Mouse (Mus musculus): ENCODE measurements at regions not wholly inside any gene's neighbourhood (a gene's known extent, or its start where the extent isn't known, plus 50 kb on each side); places are given as distances from the start of the nearest gene placed in this dataset.

- DNase-seq (ENCODE audit: low spot score in 2 of 2), result no peak
Measured at GRCm38 (mm10) chr13:37468304-37469178, 123.5 kb downstream of the Ly86 start.

- no peak for DNase-seq (ENCODE audit: low spot score in 2 of 2)
Measured at GRCm38 (mm10) chr13:37470230-37470907, 125.4 kb downstream of the Ly86 start.

- DNase-seq (ENCODE audit: low spot score in 2 of 2), result no peak
Measured at GRCm38 (mm10) chr13:37473359-37473758, 128.4 kb downstream of the Ly86 start.

DNA sequence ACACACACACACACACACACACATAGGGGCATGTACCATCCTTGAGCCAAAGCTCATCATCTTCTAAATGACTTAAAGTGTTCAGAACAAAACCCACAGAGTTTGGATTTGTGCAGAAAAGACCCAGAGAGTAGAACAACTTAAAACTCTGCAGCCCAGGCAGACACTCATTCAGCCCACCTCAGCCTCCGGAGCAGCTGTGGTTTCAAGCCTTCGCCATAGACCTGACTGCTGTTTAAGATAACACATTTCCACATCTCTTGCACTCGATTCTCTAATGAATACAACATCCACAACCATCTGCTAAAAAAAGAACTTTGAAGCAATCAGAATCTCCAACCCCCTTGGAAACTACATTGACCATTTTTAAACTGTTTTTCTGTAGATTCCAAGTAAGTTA is 130.8 kb downstream of the Ly86 start:
- no peak for DNase-seq (ENCODE audit: low spot score in 2 of 2)

DNA sequence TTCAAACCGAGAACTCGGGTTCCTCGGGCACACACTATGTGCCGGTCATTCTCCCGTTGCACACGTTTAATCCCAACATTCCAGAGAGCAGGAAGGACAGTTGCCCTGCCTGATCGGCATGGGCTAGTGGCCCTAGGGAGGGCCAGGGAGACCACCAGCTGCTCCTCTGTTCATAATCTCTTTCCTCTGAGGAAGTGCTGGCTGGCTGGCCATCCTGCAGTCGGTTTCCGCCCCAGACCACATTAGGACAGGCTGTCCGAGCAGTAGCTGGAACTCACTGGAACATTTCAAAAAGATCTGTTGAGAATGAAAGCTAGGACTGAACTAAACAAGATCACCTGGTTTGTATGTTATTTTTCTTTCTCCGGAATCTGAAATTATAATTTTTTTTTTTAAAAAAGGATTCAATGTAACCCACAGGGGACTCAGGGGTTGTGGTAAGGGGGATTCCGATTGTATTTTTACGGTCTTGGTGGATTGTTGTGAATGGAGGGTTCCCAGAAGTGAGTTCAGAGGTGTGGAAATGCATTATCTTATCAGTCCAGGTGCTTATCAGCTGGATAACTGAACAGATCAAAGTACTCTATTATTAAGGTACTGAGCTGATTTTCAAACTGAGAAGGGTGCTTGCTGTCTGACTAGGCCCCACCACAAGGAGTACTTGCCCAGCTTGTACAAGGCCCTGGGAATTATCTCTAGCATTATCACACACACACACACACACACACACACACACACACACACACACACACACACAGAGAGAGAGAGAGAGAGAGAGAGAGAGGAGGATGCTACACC is 131.4 kb downstream of the Ly86 start:
- no peak for DNase-seq (ENCODE audit: low spot score in 2 of 2)

- DNase-seq (ENCODE audit: low spot score in 2 of 2), result no peak
Measured at GRCm38 (mm10) chr13:37477342-37477741, 132.3 kb downstream of the Ly86 start.

DNA sequence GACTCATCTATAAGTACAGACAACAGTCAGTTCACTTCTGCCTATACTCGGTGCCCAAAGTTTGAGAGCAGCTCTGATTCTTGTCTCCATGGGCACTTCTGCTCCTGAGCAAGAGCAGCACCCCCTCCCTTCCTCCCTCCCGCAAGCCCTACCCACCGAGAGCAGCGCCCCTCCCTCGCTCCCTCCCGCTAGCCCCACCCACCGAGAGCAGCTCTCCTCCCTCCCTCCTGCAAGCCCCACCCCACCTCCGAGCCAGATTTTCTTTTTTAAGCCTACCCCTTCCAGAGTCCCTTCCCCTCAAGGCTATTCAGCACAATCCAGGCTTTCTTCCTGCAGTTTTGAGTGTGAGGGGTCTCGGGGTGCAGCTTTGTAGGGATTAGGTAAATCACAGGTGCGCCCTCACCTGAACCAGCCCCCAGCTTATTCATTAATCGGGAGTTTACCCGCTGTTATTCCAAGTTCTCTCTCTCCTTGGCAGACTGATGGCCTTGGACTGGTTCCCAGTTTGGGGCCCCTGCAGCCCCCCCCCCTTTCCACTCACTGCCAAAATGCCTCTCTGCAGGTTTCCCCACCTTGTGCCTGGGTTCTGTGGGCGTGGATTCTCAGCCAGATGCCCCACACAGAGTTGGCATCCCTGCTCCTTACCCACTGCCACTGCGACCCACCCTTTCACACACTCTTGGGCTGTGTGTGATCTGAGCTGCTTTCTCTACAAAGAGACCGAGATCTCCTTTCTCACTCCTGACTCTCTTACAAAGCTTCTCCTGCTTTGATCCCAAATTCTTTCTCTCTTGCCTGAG is 132.9 kb downstream of the Ly86 start:
- peak in 1 of 2 experiments; percentile 29 for DNase-seq (ENCODE audit: low spot score in 2 of 2)

DNA sequence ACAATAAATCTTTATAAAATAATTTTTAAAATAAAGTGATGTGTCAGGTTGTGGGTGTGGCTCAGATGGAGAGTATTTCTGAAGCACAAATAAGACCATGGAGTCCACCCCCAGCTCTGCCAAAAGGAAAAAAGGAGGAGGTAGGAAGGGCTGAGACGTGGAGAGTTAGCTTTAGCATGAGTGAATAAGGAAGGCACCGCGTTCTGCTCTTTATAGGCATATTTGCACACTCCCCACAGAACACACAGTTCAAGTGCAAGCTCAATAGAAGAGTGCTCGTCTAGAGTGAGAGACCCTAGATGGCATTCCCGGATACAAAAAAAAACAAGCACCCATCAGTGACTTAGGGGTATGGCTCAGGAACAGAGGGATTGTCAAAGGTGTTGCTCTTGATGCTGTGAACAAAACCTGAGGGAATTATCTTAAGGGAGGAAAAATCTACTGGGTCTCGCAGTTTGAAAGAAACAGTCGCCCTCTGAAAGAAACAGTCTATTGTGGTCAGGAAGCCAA is 134.2 kb downstream of the Ly86 start:
- DNase-seq (ENCODE audit: low spot score in 2 of 2), result no peak

GRCm38 (mm10) chr13:37481514-37481913 is 136.5 kb downstream of the Ly86 start:
- DNase-seq (ENCODE audit: low spot score in 2 of 2), result no peak

DNA sequence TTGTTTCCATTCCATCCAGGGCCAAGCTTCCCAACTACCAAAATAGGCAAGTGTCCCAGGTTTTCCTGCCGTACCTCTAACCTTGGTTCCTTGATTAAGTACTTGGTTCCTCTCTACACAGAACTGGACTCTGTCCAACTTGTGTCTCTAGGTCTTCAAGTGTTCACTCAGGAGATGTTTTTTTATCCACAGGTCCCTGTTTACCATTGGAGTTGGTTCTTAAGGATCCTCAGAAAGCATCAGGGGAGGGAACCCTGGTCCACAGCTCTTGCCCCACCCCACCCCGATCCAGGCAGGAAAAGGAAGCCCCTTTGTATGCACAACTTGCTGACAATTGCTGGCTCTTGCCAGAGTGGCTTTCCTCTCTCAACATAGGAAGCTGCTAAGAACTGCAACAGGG is 137.0 kb downstream of the Ly86 start:
- no peak for DNase-seq (ENCODE audit: low spot score in 2 of 2)

DNA sequence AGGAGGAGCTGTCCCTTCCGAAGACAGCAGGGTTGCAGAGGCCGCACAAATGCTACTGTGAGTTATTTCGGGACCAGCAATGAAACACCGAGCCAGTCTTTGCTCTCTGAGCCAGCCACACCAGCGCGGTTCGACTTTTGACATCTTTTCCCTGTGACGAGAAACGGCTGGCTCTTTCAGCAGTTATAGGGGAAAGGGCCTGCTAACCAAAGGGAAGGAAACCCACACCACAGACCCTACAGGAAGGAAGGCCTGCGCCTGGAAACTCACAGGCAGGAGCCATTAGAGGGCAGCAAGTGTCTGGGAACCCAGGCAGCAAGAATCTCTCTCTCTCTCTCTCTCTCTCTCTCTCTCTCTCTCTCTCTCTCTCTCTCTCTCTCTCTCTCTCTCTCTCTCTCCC is 137.6 kb downstream of the Ly86 start:
- DNase-seq (ENCODE audit: low spot score in 2 of 2), result peak in 1 of 2 experiments; percentile 64

GRCm38 (mm10) chr13:37483010-37483855 is 138.2 kb downstream of the Ly86 start:
- peak in 1 of 2 experiments; percentile 48 for DNase-seq (ENCODE audit: low spot score in 2 of 2)

DNA sequence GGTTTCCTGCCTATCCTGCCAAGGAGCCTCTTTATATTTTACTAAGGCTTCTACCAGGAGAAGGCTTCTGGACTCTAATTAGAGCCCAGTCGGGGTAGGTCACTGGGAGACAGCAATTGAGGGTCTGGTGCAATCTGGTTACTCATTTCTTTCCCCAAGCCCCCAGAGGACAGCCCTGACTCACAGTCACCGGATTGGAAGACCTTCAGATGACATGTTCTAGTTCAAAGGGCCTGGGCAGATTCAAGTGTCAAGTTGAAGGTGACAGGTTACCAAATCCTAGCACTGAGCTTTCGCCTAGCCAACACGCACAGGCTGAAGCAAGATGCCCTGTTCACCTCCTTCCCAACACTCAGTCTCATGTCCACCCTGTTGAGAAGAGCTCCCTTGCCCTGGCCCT is 139.6 kb downstream of the Ly86 start:
- DNase-seq (ENCODE audit: low spot score in 2 of 2), result no peak

DNA sequence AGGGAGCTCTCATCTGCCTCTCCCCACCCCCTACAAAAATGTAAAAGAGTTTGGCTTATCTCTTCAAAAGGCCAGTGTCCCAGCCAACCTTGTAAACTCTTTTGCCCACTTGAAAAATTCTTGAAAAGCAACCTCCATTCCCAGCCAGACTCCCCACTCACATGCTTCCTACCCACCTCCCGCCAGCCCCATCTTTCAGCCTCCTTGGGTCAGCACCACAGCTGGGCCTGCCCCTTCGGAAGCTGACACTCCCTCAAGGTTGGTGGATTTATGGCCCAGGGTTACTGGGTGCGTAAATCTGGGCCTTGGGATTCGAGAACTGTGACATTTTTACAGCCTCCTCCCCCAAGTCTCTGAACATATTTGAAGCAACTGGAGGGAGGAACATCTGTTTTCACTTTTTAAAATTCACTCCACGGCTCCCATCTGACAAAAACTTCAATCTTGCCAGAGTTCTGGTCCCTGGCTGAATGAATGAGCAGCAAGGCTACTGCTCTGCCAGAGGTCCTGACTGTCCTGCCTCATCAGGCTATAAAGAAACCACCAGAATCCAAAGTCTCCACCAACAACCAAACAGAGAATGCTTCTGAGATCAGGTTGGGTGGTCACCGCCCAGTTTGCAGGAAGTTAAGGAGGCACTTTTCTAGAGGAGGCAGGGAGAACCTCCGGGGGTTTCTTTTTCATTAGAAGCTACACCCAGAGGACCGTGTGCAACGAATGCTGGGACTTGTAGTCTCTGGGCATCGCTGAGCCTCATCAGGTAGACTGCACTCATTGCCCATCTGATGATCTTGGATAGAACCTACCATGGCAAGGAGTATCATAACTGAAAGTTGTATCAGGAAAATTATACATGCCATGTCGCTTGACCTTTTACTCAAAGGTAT is 147.3 kb downstream of the Ly86 start:
- DNase-seq (ENCODE audit: low spot score in 2 of 2), result peak in 1 of 2 experiments; percentile 20

DNA sequence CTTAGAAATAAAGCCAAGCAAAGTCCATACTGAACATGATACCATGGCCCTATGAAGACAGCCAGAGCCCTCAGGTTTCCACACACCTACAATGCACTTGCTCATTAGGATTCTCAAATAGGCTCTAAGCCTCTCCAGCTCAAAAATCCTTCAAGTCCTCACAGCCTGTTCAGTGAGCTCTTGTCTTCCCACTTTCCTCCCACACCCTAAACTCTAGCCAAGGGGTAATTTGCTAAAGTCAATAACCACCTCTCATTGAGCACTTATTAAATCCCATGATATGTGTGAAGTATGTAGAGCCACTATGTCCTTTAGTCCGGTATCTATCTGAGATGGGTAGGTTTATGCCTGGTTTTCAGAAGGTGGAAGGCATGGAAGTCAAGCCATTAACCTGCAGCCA is 148.3 kb downstream of the Ly86 start:
- no peak for DNase-seq (ENCODE audit: low spot score in 2 of 2)

DNA sequence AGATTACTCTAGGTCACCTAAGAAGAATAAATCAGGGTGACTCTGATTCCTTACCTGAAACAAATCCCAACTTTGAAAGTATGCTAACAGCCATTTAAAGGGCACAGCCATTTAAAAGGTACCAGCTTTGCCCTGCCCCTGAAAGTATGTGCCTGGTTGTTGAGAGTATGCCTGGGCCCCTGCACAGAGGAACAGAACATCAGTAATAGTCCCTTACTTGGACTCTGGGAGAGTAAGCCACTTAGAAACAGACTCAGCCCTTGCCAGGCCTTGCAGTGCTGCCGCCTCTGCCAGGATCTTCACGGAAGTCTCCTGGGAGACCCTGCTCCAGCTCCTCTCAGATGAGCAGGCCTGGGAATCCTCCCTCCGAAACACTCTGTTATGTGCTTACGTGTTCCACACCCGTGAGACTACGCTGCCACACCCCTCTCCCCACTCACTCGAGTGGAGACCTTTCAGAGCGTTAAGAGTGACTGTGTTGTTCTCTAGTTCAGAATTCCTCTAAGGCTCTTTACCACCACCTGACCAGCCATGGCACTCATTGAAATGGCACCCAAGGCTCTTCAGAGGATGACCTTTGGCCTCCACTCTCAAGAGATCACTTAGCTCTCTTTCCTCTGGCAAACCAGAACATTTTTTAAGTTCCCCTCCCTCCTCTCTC is 150.4 kb downstream of the Ly86 start:
- DNase-seq (ENCODE audit: low spot score in 2 of 2), result no peak

DNA sequence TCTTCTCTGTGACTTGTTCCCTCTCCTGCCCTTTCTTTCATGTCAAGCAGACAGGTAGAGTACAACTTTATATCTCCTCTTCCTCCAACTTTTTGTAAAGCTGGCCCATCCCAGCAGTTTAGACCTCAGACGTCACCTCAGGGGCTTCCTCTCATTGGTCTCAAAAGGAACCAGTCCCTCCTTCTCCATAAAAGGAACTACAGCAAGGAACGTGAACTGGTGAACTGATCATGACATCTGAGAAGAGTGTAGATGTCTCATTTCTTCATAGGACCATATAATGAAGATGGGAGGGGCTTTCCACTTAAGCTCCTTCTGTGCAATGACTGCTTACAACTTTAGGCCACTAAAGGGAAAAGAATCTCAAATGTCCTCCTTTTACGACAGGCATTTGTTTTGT is 153.0 kb downstream of the Ly86 start:
- no peak for DNase-seq (ENCODE audit: low spot score in 2 of 2)

- no peak for DNase-seq (ENCODE audit: low spot score in 2 of 2)
Measured at GRCm38 (mm10) chr13:37500668-37501286, 155.8 kb downstream of the Ly86 start.
